Mouse (Mus musculus): ENCODE results near the gene Spsb2.

- TF ChIP-seq MAFK (IDR thresholded peaks at IDR 0.05; ENCODE audit: insufficient read depth, low read depth, low read length) (no peak), HCFC1 (IDR thresholded peaks at IDR 0.05; ENCODE audit: borderline replicate concordance, insufficient read depth, low read length) (no peak), ZC3H11A (IDR thresholded peaks at IDR 0.05; ENCODE audit: borderline replicate concordance, low read depth, low read length) (no peak)
These were observed 32.0 kb downstream of the Spsb2 start, which contains the start of gene Gnb3 for GRCm38 (mm10) chr6:124840241-124841167.
